Mouse (Mus musculus): Measurements from ENCODE around the gene Gimap3. TPM values are rescaled to one million over a fixed set of nuclear protein-coding genes. Genes with fewer than 3 reads are reported as not detected.

Gimap3 gene
- polyA plus RNA-seq, 1 experiment from 2014 or later, result 0.31 TPM

DNA sequence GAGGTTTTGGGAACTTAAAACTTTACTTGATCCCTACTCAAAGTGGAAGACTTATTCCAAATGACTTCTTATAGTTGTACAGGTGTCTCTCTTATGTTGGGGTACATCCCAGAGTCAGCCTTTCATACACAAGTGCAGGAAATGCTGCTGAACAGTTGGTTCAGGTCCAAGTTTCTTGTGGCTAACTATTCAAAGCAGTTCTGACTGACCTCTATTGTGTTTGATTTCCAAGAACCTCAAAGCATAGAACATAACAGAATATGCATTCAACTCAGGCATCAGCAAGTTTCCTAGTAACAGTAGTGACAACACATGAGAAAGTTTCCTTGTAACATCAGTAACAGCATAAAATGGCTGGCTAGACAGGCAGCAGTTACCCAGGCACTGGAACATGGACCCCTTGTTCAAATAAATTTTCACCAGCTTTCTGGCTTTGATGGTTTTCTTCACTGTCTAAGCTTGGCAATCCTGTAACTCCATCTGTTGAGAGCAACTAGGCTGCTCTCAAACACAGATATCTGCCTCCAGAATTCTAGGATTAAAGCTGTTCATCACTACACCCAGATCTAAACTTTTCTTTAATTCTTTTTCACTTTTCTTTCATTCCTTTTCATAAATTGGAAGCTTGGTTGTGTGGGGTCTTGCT lies 32.9 kb upstream of the Gimap3 start:
- H3K27me3 ChIP-seq (replicated peaks; ENCODE audit: insufficient read depth, low read length), result no peaks in the 10 kb centered on the region
- H3K9ac ChIP-seq (replicated peaks; ENCODE audit: low read depth), result no peak overlapping the region
- no peaks in the 10 kb centered on the region for H3K9me3 ChIP-seq (ENCODE audit: low read length)
- no peak overlapping the region for H3K4me3 ChIP-seq (ENCODE audit: low read depth, low read length)
- ATAC-seq (no peak), DNase-seq (ENCODE audit: low spot score) (peak; percentile 14)
- no peak overlapping the region for H3K27ac ChIP-seq (ENCODE audit: low read length)
- TF ChIP-seq CTCF (IDR thresholded peaks at IDR 0.05), result no peak
- TF ChIP-seq EP300 (IDR thresholded peaks at IDR 0.05), result no peak
- H3K36me3 ChIP-seq (ENCODE audit: insufficient read depth, low read length), result no peaks in the 10 kb centered on the region
- H3K4me2 ChIP-seq (replicated peaks; ENCODE audit: low read depth, low read length), result no peak overlapping the region
- no peaks in the 10 kb centered on the region for H3K4me1 ChIP-seq (ENCODE audit: insufficient read depth, low read depth, low read length)

DNA sequence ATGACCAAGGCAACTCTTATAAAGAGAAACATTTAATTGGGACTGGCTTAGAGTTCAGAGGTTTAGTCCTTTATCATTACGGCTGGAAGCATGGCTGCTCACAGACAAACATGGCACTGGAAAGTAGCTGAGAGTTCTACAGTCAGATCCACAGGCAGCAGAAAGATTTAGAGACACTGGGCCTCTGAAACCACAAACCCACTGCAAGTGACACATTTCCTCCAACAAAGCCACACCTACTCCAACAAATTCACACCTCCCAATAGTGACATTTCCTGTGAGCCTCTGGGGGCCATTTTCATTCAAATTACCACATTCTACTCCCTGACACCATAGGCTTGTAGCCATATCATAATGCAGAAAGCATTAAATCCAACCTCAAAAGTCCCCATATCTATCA lies 31.2 kb upstream of the Gimap3 start:
- DNase-seq (ENCODE audit: low spot score) (no peak), ATAC-seq (no peak)
- no peaks in the 10 kb centered on the region for H3K27me3 ChIP-seq (replicated peaks; ENCODE audit: insufficient read depth, low read length)
- H3K9me3 ChIP-seq (ENCODE audit: low read length), result no peaks in the 10 kb centered on the region
- H3K4me3 ChIP-seq (ENCODE audit: low read depth, low read length), result no peak overlapping the region
- H3K4me1 ChIP-seq (ENCODE audit: insufficient read depth, low read depth, low read length), result no peaks in the 10 kb centered on the region
- 84% methylated on average over 1 of the region's 1 CpGs for WGBS
- no peak overlapping the region for H3K4me2 ChIP-seq (replicated peaks; ENCODE audit: low read depth, low read length)
- no peak overlapping the region for H3K27ac ChIP-seq (ENCODE audit: low read length)
- TF ChIP-seq CTCF (IDR thresholded peaks at IDR 0.05) (no peak), EP300 (IDR thresholded peaks at IDR 0.05) (no peak)
- no peak overlapping the region for H3K9ac ChIP-seq (replicated peaks; ENCODE audit: low read depth)
- no peaks in the 10 kb centered on the region for H3K36me3 ChIP-seq (ENCODE audit: insufficient read depth, low read length)

DNA sequence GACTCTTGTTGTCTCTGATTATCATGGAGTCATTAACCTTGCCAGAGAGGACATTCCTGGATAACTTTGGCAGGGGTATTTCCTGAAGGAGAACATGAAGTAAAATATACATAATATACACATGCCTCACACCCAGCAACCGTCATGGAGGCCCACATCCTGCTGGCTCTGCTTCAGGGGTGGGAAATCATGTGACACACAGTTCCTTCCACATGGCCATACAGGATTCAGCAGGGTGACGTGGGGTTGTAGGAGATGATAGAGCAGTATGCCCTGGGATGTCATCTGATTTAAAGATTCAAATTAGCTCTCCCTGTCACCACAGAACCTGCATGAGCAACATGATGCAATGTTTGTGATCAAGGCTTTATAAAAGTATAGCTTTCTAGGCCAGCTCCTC lies 17.2 kb upstream of the Gimap3 start:
- H3K27me3 ChIP-seq (replicated peaks; ENCODE audit: insufficient read depth, low read length), result no peaks in the 10 kb centered on the region

GRCm38 (mm10) chr6:48785601-48786000 lies 14.9 kb upstream of the Gimap3 start:
- no peak overlapping the region for H3K4me3 ChIP-seq (ENCODE audit: low read depth, low read length)
- no peaks in the 10 kb centered on the region for H3K27me3 ChIP-seq (replicated peaks; ENCODE audit: insufficient read depth, low read length)
- no peak for TF ChIP-seq EP300 (IDR thresholded peaks at IDR 0.05)
- TF ChIP-seq CTCF (IDR thresholded peaks at IDR 0.05), result no peak
- ATAC-seq (peak; percentile 46), DNase-seq (ENCODE audit: low spot score) (peak; percentile 67)
- no peak overlapping the region for H3K4me2 ChIP-seq (replicated peaks; ENCODE audit: low read depth, low read length)
- H3K27ac ChIP-seq (ENCODE audit: low read length), result peak overlapping the region; percentile 17; the same call in 1 of the 2 replicates
- peaks cover 6% of the 10 kb centered on the region; the same call in 1 of the 2 replicates for H3K4me1 ChIP-seq (ENCODE audit: insufficient read depth, low read depth, low read length)
- no peaks in the 10 kb centered on the region for H3K9me3 ChIP-seq (ENCODE audit: low read length)
- 57% methylated on average over 2 of the region's 2 CpGs for WGBS
- H3K9ac ChIP-seq (replicated peaks; ENCODE audit: low read depth), result no peak overlapping the region
- no peaks in the 10 kb centered on the region for H3K36me3 ChIP-seq (ENCODE audit: insufficient read depth, low read length)

More for the DNA sequence above, 17.2 kb upstream of the Gimap3 start:
- Histone ChIP-seq H3K27ac (ENCODE audit: low read length) (no peak overlapping the region), H3K4me1 (ENCODE audit: insufficient read depth, low read depth, low read length) (peaks cover 6% of the 10 kb centered on the region; the same call in 1 of the 2 replicates), H3K4me2 (replicated peaks; ENCODE audit: low read depth, low read length) (no peak overlapping the region), H3K36me3 (ENCODE audit: insufficient read depth, low read length) (no peaks in the 10 kb centered on the region), H3K9ac (replicated peaks; ENCODE audit: low read depth) (no peak overlapping the region), H3K4me3 (ENCODE audit: low read depth, low read length) (no peak overlapping the region), H3K9me3 (ENCODE audit: low read length) (no peaks in the 10 kb centered on the region)
- no peak for TF ChIP-seq EP300 (IDR thresholded peaks at IDR 0.05)
- no peak for TF ChIP-seq CTCF (IDR thresholded peaks at IDR 0.05)
- 71% methylated on average over 2 of the region's 2 CpGs for WGBS
- DNase-seq (ENCODE audit: low spot score), result no peak
- no peak for ATAC-seq

DNA sequence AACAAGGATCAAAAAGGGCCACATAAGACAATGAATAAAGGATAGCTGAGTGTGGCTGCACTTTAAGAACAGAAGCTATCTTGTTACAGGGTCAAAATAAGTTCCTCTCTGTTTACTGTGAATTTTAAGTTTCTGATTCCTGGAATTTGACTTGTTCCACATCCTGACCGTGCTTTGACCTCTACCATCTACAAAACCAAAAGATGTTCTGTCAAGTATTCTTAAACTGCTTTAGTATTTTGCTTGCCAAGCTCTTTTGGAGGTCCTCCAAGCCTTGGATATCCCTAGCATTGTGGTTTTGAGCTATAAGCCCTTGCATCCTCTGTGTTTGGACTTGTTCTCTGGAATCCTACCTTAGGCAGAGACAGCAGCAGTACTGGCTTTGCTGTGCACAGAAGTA lies 14.5 kb upstream of the Gimap3 start:
- DNase-seq (ENCODE audit: low spot score), result peak; percentile 92
- no peaks in the 10 kb centered on the region for H3K9me3 ChIP-seq (ENCODE audit: low read length)
- H3K36me3 ChIP-seq (ENCODE audit: insufficient read depth, low read length), result no peaks in the 10 kb centered on the region
- no peaks in the 10 kb centered on the region for H3K27me3 ChIP-seq (replicated peaks; ENCODE audit: insufficient read depth, low read length)
- ATAC-seq, result peak; percentile 84
- 23% methylated on average over 1 of the region's 1 CpGs for WGBS
- no peak overlapping the region for H3K4me2 ChIP-seq (replicated peaks; ENCODE audit: low read depth, low read length)
- H3K27ac ChIP-seq (ENCODE audit: low read length), result peak overlapping the region; percentile 17; the same call in 1 of the 2 replicates
- TF ChIP-seq CTCF (IDR thresholded peaks at IDR 0.05), result no peak
- TF ChIP-seq EP300 (IDR thresholded peaks at IDR 0.05), result peak; percentile 88
- no peak overlapping the region for H3K9ac ChIP-seq (replicated peaks; ENCODE audit: low read depth)
- no peak overlapping the region for H3K4me3 ChIP-seq (ENCODE audit: low read depth, low read length)
- peaks cover 6% of the 10 kb centered on the region; the same call in 1 of the 2 replicates for H3K4me1 ChIP-seq (ENCODE audit: insufficient read depth, low read depth, low read length)

- H3K36me3 ChIP-seq (ENCODE audit: insufficient read depth, low read length), result no peaks in the 10 kb centered on the region
- H3K4me2 ChIP-seq (replicated peaks; ENCODE audit: low read depth, low read length), result no peak overlapping the region
- H3K4me1 ChIP-seq (ENCODE audit: insufficient read depth, low read depth, low read length), result peaks cover 6% of the 10 kb centered on the region; the same call in 1 of the 2 replicates
- H3K4me3 ChIP-seq (ENCODE audit: low read depth, low read length), result no peak overlapping the region
- H3K27me3 ChIP-seq (replicated peaks; ENCODE audit: insufficient read depth, low read length), result no peaks in the 10 kb centered on the region
- DNase-seq (ENCODE audit: low spot score) (no peak), ATAC-seq (no peak)
- WGBS, result 73% methylated on average over 1 of the region's 1 CpGs
- peak overlapping the region; percentile 51 for H3K27ac ChIP-seq (ENCODE audit: low read length)
- H3K9me3 ChIP-seq (ENCODE audit: low read length), result no peaks in the 10 kb centered on the region
- H3K9ac ChIP-seq (replicated peaks; ENCODE audit: low read depth), result no peak overlapping the region
- TF ChIP-seq EP300 (IDR thresholded peaks at IDR 0.05) (no peak), CTCF (IDR thresholded peaks at IDR 0.05) (no peak)
Observed at GRCm38 (mm10) chr6:48784406-48784805, 13.8 kb upstream of the Gimap3 start.
